Mouse (Mus musculus) brain, adult 10 weeks (tissue): ENCODE measurements around the gene Vps25. TPM values are rescaled to one million over a fixed set of nuclear protein-coding genes. Genes with fewer than 3 reads are reported as not detected.

Experiments
- polyA plus RNA-seq: library from polyadenylated mRNA; stranded (reverse); fragments of 350-450 nt; fragmentation: Illumina TruSeq; extraction: RNeasy Lipid Tissue Mini Kit (QIAGEN cat#74804); gene quantifications from one replicate; pipeline ENCODE4 v1.2.3, GENCODE M21; 2015; ENCODE audit warnings: low read depth, low replicate concordance

The Vps25 gene
- polyA plus RNA-seq = 94.4 TPM

DNA sequence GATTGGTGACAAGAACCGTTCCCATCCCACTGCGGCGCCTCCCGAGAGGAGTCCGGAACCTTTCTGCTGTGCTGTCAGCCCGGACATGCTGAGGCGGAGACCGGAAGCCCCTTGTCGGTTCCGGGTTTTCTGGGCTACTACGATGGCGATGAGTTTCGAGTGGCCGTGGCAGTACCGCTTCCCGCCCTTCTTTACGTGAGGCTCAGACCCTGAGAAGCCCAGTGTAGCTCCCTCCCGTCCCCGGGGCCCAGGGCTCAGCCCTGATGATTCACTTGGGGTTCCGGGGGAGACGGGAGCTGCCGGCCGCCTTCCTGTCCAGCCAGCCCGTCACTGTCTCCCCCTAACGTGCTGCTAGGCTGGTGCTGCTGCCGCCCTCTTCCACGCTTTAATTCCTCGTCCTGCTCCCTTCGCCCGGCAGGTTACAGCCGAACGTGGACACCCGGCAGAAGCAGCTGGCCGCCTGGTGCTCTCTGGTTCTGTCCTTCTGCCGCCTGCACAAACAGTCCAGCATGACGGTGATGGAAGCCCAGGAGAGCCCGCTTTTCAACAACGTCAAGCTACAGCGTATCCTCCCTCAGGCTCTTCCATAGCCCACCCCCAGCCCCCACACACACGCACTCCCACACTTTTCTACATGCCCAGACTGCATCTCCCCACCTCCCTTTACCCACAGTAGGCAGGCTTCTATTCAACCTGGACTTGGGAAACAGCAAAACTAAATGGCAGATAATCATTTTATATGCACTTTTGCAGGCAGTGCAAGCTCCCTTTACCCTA is at the start of gene Vps25:
Gene Vps25, plus strand, starts transcription at position 95 of the 777 bp plus-strand sequence.

DNA sequence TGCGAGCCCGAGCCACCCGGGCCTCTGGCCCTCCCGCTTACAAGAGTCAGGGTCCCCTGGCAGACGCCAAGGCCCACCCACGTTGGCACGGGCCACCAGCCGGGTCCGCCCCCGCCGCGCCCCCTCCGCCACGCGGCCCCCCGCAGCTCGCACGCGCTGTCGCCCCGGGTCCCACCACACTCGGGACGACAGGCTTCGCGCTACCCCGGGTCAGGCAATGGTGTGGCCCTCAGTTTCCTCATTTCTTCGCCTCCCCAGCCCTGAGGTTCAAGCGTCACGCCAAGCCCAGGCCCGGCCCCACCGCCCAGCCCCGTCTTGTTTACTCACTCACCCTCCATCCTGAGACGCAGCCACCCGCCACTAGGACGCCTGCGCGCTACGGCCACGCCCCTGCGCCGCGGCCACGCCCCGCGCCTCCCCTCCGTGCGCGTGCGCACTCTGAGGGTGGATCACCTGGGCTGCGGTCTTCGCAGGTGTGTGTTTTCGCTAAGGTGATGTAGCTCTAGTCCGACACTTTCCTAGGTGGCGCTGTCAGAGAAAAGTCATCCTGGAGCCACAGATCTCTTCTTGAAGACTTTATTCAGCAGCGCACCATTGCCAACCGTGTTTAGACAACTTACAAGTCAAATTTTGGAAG is 27.3 kb upstream of the Vps25 start, which contains the start of gene Ezh1:
Gene Ezh1, minus strand, starts transcription at position 399 of the 637 bp plus-strand sequence.

DNA sequence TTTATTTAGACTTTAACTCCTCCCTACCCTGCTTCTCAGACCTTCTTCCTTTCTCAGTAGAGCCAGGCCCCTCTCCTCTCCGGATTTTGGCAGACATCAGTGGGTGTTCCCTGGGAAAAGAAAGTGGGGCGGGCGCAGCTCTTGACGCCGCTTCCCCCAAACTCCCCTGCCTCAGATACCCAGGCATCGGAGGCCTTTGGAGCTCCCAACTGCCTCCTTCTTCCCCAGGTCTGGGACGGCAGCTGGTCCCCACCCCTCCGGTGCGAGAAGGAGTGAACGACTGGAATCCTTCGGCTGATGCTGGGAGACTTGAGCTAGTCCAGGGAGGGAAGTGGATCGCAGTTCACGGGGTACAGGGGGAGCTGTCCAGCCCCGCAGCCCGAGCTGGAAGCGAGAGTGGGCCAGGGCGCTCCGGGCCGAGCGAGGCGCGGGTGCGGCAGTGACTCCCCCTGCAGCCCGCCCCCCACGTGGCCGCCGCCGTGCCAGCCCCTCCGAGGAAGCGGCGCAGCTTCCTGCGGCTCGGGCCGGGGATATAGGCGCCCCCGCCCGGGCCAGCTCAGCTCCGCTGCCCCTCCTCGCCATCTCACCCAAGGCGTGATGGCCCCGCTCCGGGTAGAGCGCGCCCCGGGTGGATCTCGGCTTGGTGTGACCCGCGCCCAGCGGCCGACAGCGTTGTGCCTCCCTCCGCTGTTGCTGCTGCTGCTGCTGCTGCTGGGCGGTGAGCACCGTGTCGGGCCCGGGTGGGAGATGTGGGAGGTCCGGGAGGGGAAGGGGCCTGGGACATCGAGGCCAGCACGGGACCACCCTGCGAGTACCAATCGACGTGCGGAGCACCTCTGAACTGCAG is 7.4 kb upstream of the Vps25 start, which contains the start of gene Ramp2:
Gene Ramp2, plus strand, starts transcription at position 174 of the 847 bp plus-strand sequence.

DNA sequence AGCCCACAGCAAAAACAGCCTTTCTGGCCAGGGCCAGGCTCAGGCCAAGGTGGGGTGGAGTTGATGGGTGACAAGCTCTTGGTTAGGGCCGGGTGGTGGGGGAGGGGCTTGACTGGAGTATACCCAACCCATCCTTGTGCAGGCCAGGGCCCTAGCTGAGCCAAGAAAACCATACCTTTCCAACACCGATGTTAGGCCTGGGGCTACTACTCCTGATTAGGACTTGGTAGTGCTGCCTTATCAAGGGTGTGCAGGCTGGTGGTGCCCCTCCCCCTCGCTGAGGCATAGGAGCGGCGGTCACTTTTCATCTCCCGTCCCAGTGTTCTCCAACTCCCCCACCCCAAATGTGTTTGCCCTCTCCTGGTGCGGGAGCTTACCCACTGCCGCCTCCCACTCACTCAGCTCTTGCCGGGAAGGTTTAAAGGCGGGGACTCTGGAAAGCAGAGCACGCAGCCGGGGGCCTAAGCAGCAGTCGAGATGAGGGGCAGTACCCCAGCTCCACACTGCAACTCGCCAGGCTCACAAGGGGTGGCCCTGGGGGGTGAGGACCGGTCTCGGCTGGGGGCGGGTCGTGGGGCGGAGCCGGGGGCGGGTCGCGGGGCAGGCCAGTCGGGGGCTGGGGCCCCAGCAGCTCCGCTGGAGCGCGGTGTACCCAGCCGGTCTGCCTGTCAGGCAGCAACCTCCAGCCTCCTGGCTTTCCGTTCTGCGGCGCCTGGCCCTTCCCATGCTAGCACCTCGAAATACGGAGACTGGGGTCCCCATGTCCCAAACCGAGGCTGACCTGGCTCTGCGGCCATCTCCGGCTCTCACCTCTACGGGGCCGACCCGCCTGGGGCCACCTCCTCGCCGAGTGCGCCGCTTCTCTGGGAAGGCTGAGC is 6.7 kb downstream of the Vps25 start, which contains the start of gene Wnk4:
Gene Wnk4, plus strand, starts transcription at position 620 of the 878 bp plus-strand sequence.

DNA sequence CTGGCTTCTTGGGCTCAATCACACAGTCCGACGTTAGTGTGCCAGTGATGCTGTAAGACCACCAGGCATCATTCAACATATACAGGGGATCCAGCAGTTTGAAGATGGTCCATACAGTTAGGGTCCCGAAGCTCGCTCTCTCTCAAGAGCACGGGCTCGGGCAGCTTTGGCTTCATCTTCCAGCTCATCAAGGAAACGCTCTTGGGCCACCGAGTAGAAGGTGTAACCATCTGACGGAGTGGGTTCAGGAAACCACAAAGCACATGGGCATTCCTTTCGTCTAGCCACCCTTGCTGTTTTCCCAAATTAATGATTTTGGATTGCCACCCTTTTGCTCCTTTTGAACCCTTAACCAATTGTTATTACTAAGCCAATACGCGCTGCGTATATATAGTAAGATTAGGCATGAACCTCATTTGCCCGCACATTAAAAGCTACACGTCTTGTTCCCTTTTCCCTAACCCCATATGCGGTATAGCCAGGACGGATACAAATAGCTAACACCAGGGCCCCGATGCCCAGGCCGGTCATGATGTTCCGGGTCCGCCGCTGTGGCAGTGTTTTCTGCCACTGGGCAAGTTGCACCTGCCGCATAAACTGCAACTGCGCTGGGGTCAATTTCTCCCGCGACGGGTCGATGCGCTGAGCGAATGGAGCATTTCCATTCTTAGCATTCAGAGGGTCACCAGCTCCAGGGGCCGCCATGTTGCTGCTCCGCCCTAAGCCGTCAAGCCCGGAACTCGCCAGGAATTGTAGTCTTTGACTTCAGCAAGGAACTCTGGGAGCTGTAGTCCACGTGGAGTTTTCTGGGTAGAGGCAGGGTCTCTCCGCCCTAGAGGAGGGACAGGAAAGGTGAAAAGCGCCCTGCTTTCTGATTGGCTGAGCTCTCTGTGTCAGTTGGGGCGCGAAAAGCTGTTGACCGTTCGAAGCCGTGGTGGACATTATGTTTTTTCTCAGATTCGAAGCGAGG is 25.0 kb downstream of the Vps25 start, which contains the start of the genes Cntd1 and Coa3:
Gene Cntd1, plus strand, starts transcription at position 790 of the 970 bp plus-strand sequence.
Gene Coa3, minus strand, starts transcription at position 892 of the 970 bp plus-strand sequence.

DNA sequence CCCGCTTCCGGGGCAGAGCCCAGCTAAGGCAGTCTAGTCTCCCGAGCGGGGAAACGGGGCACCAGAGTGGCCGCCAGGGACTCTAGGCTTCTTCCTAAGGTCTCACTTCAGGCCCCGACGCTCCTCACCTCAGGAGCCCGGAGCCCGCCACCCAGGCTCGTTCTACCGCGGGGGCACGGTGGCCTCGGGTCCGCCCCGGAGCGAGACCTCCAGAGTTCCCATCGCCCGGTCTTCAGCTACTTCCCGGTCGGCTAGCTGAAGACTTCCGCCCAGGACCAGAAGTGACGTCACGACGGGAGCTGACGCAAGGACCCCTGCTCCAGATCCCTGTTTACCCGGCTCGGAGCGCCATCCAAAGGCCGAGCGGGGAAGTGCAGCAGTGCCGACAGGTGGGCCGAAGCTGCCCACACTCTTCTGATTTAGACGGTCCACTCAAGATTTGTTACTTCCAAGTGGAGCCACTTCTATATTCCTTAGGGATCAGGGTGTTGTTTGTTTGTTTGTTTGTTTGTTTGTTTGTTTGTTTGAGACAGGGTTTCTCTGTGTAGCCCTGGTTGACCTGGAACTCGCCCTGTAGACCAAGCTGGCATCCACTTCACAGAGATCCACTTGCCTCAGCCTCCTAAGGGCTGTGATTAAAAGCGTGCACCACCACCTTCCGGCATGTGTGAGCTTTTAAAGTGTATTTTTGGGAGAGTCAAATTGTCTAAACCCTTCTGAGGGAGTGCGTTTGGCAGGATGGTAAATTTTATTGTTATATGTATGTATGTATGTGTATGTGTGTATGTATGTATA is 48.7 kb downstream of the Vps25 start, which contains the start of gene Becn1:
Gene Becn1, minus strand, starts transcription at position 283 of the 795 bp plus-strand sequence.

Other genes with a start within 250 kb of the Vps25 start
- 258 TPM for gene Atp6v0a1, start 244.3 kb upstream of the Vps25 start, polyA plus RNA-seq
- gene Naglu, start 183.7 kb upstream of the Vps25 start, polyA plus RNA-seq = 6.4 TPM
- gene Hsd17b1, start 175.3 kb upstream of the Vps25 start, polyA plus RNA-seq = not detected
- gene Coasy, start 171.1 kb upstream of the Vps25 start, polyA plus RNA-seq = 25.5 TPM
- 77.5 TPM for gene Mlx, start 166.4 kb upstream of the Vps25 start, polyA plus RNA-seq
- gene Psmc3ip, start 158.3 kb upstream of the Vps25 start, polyA plus RNA-seq = 3.9 TPM
- gene Retreg3, start 133.8 kb upstream of the Vps25 start, polyA plus RNA-seq = 62.6 TPM
- gene Tubg1, start 133.8 kb upstream of the Vps25 start, polyA plus RNA-seq = 52.4 TPM
- gene Tubg2, start 97.8 kb upstream of the Vps25 start, polyA plus RNA-seq = 62.0 TPM
- 98.9 TPM for gene Cntnap1, start 83.2 kb upstream of the Vps25 start, polyA plus RNA-seq
- gene Plekhh3, start 82.4 kb upstream of the Vps25 start, polyA plus RNA-seq = 7.8 TPM
- not detected for gene Ccr10, start 78.3 kb upstream of the Vps25 start, polyA plus RNA-seq
- 42.2 TPM for gene Ezh1, start 27.2 kb upstream of the Vps25 start, polyA plus RNA-seq
- 28.6 TPM for gene Ramp2, start 7.7 kb upstream of the Vps25 start, polyA plus RNA-seq
- 4.8 TPM for gene Wnk4, start 6.9 kb downstream of the Vps25 start, polyA plus RNA-seq
- 0.58 TPM for gene Cntd1, start 25.3 kb downstream of the Vps25 start, polyA plus RNA-seq
- gene Coa3, start 25.4 kb downstream of the Vps25 start, polyA plus RNA-seq = 223 TPM
- gene Becn1, start 48.6 kb downstream of the Vps25 start, polyA plus RNA-seq = 183 TPM
- gene Psme3, start 62.5 kb downstream of the Vps25 start, polyA plus RNA-seq = 106 TPM
- gene Aoc2, start 71.4 kb downstream of the Vps25 start, polyA plus RNA-seq = 3.6 TPM
- gene Aoc3, start 76.9 kb downstream of the Vps25 start, polyA plus RNA-seq = 0.64 TPM
- gene G6pc, start 113.9 kb downstream of the Vps25 start, polyA plus RNA-seq = not detected
- gene Aarsd1, start 163.9 kb downstream of the Vps25 start, polyA plus RNA-seq = 71.2 TPM
- 3.4 TPM for gene Gm27029, start 171.1 kb downstream of the Vps25 start, polyA plus RNA-seq
- gene Rundc1, start 171.4 kb downstream of the Vps25 start, polyA plus RNA-seq = 31.3 TPM
- gene Ptges3l, start 171.6 kb downstream of the Vps25 start, polyA plus RNA-seq = 6.1 TPM
- 399 TPM for gene Rpl27, start 188.6 kb downstream of the Vps25 start, polyA plus RNA-seq
- gene Ifi35, start 194.7 kb downstream of the Vps25 start, polyA plus RNA-seq = 5.8 TPM
- 246 TPM for gene Rnd2, start 211.3 kb downstream of the Vps25 start, polyA plus RNA-seq
- gene Vat1, start 212.5 kb downstream of the Vps25 start, polyA plus RNA-seq = 31.2 TPM